Mouse (Mus musculus): ENCODE measurements around the gene 4931428F04Rik.

- TF ChIP-seq CTCF (IDR thresholded peaks at IDR 0.05; ENCODE audit: low read depth): no peak
- no peak for TF ChIP-seq EP300 (IDR thresholded peaks at IDR 0.05; ENCODE audit: low read depth)
These were observed 5.6 kb upstream of the 4931428F04Rik start for GRCm38 (mm10) chr8:105295256-105295655.

All from liver, postnatal 0 days (tissue).